Mouse (Mus musculus) megakaryocyte, embryonic 14.5 days (primary cell): Measurements from ENCODE around the gene Bag6.

ENCODE experiments used
- FLI1 ChIP-seq: IDR thresholded peaks from 2 replicates; pipeline ENCODE4 v1.6.1; 2012; ENCODE audit warnings: low read length, inconsistent platforms, mixed read lengths
- GATA1 ChIP-seq: IDR thresholded peaks from 3 replicates; pipeline ENCODE4 v1.6.1; 2012; ENCODE audit warnings: mixed read lengths, low read length, inconsistent platforms, borderline replicate concordance

GRCm38 (mm10) chr17:35157254-35157653, 22.3 kb downstream of the Bag6 start:
- no peak for TF ChIP-seq FLI1
- no peak for TF ChIP-seq GATA1
